Mouse (Mus musculus) embryonic fibroblast, embryonic 13.5 days (primary cell): ENCODE results near the gene Ramp3. TPM values are rescaled to one million over a fixed set of nuclear protein-coding genes. Genes with fewer than 3 reads are reported as not detected.

Source experiments
- H3K27ac ChIP-seq: 2 replicates; pipeline ENCODE4 v1.5.1; 2012; ENCODE audit warnings: low read length, control low read depth, inconsistent platforms; ENCODE audit not compliant: insufficient read depth
- H3K4me1 ChIP-seq: 2 replicates; pipeline ENCODE4 v1.6.1; 2011; ENCODE audit warnings: low read length; ENCODE audit not compliant: control insufficient read depth, insufficient read depth
- H3K4me3 ChIP-seq: 2 replicates; pipeline ENCODE4 v1.5.1; 2011; ENCODE audit warnings: mild to moderate bottlenecking, control low read depth, low read length; ENCODE audit not compliant: insufficient read depth
- CTCF ChIP-seq: IDR thresholded peaks from 2 replicates; pipeline ENCODE4 v1.5.1; 2011; ENCODE audit warnings: mild to moderate bottlenecking, control low read depth, low read length, moderate library complexity, borderline replicate concordance; ENCODE audit not compliant: insufficient read depth
- POLR2A ChIP-seq: IDR thresholded peaks from 2 replicates; pipeline ENCODE4 v1.6.1; 2011; ENCODE audit warnings: low read depth, mild to moderate bottlenecking, control low read depth, low read length, moderate library complexity
- polyA plus RNA-seq: library from polyadenylated mRNA; stranded (reverse); fragments of >200 nt; gene quantifications from 2 replicates; pipeline ENCODE4 v1.2.4, GENCODE M21; 2011; ENCODE audit warnings: low read depth; ENCODE audit not compliant: missing spikeins, insufficient read length

The Ramp3 gene
- polyA plus RNA-seq, 1 experiment = 6.7 TPM

DNA sequence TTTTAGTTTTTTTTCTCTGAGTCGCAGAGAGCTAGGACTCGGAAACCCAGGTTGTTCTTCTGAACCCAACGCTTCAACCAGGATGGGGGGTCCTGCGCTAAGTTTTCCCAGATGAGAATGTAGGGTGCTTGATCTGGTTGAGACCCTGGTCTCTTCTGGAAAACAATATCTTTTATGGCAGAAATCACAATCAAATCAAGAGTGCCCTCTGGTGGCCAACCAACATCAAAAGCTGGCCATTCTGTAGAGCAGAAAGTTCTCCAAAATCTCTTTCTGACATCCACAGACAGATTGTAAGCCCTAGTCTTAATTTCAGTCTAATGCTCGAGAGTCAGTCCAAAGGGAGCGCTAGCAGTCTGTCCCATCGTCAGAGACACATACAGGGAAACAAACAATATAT is 50.1 kb downstream of the Ramp3 start:
- Histone ChIP-seq H3K27ac (no peak overlapping the region), H3K4me1 (no peaks in the 10 kb centered on the region), H3K4me3 (no peak overlapping the region)
- TF ChIP-seq CTCF = no peak
- TF ChIP-seq POLR2A = no peak

DNA sequence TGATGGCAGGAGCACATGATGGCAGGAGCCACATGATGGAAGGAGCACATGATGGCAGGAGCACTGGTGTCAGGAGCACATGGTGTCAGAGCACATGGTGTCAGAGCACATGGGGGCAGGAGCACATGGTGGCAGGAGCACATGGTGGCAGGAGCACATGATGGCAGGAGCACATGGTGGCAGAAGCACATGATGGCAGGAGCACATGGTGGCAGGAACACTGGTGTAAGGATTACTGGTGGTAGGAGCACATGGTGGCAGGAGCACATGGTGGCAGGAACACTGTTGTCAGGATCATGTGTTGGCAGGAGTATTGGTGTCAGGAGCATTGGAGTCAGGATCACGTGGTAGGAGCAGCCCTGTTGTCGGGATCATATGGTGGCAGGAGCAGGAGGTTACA is 52.1 kb downstream of the Ramp3 start:
- TF ChIP-seq CTCF (no peak), POLR2A (no peak)
- no peak overlapping the region for H3K4me3 ChIP-seq
- H3K27ac ChIP-seq = no peak overlapping the region
- H3K4me1 ChIP-seq = no peaks in the 10 kb centered on the region

DNA sequence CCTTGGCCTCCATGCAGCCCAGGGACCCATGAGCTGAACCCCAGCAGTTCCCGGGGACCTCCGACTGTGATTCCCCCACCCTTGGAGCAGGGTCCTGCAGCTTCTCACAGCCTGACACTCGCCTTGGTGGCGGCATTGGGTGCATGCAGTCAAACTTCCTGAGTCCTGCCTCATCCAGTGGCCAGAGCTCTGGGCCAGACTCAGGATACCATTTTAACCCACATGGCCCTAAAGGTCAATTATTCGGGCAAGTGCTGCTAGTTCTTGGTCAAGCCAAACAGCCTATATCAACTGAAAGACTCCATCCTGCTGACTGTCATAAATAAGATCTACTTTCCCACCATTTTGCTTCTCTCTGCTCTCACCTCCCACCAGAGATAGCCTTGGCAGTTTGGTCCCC is 62.4 kb downstream of the Ramp3 start:
- H3K27ac ChIP-seq = no peak overlapping the region
- no peak for TF ChIP-seq CTCF
- TF ChIP-seq POLR2A = no peak
- no peaks in the 10 kb centered on the region for H3K4me1 ChIP-seq
- no peak overlapping the region for H3K4me3 ChIP-seq

DNA sequence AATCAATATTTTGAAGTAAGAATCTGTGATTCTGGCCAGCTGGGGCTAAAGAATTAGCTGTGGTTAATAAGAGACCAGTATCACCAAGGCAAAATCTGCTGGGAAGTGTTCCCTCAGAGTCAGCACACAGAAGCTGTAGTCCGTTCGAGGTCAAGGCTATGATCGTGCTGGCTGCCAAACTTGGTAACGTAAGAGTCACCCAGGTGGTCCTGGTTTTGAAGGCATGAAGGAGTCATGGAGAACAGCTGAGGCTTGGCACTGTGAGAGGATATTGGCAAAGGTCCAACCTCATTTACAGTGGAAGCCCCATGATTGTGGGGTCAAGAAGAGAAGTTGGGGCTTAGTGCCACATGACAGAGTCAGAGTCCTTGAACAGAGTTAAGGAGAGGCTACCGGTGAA is 68.6 kb downstream of the Ramp3 start:
- Histone ChIP-seq H3K4me3 (no peak overlapping the region), H3K4me1 (no peaks in the 10 kb centered on the region), H3K27ac (no peak overlapping the region)
- no peak for TF ChIP-seq POLR2A
- no peak for TF ChIP-seq CTCF

Other genes with a start within 250 kb of the Ramp3 start
- 2,412 and 2,425 TPM in 2 replicates for gene Ppia, start 243.1 kb upstream of the Ramp3 start, polyA plus RNA-seq
- gene H2afv, start 214.1 kb upstream of the Ramp3 start, polyA plus RNA-seq = 55.9 and 74.5 TPM in 2 replicates
- 38.7 and 43.2 TPM in 2 replicates for gene Purb, start 182.6 kb upstream of the Ramp3 start, polyA plus RNA-seq
- 0.11 TPM in 1 of 2 replicates, not detected in the other for gene Myo1g, start 137.6 kb upstream of the Ramp3 start, polyA plus RNA-seq
- gene Ccm2, start 111.6 kb upstream of the Ramp3 start, polyA plus RNA-seq = 85.9 and 90.2 TPM in 2 replicates
- gene Nacad, start 52.5 kb upstream of the Ramp3 start, polyA plus RNA-seq = 6.7 and 7.0 TPM in 2 replicates
- gene Tbrg4, start 32.5 kb upstream of the Ramp3 start, polyA plus RNA-seq = 41.4 and 42.8 TPM in 2 replicates
- gene Wap, start 19.9 kb upstream of the Ramp3 start, polyA plus RNA-seq = not detected in 2 replicates
- not detected in 2 replicates for gene Gm11983, start 179.1 kb downstream of the Ramp3 start, polyA plus RNA-seq